Mouse (Mus musculus): ENCODE data around the gene Mthfd1.
A peak's percentile ranks its signal among the peaks of the same experiment; 100 is the strongest.
"Not testable (repeated sequence)": the region's sequence is repeated elsewhere in the genome, so short reads cannot be mapped to it uniquely, and the experiment has no call there.

Mthfd1 gene

DNA sequence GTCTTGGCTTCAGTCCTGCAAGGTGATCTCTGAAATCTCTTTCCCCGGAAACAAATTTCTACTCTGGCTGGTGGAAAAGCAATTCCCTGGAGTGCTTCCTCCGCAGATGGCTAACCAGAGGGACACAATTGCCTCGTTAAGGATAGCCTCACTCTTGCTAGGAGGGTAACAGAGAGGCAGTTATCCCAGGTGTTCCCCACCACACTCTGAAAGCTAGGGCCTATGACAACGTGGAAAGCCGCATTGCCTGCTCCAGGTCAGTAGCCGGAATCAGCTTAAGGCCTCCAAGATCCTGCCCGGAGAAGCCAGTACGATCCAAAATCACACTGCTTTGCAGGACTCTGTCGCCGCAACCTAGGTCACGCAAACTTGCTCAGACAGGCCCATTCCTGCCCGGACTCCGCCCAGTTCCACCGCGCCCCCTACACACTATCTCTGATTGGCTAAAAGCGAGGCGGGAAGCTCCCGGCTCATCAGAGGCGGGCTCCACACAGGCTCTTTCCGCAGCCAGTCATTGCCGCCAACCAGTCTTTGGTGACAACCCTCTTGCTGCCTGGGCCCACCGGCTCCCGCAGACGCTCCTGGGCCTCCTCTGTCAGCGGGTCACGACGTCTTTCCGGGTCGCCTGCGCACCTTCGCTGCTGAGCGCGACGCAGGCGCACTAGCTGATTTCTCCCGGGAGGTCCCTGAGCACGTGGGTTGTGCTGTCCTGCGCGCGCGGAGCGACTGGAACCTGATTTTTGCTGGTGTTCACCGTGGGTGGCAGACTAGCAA lies at the start of gene Mthfd1:
Gene Mthfd1, plus strand, starts transcription at position 574 of the 774 bp plus-strand sequence.
- DNase-seq, result peak; percentile 99

DNA sequence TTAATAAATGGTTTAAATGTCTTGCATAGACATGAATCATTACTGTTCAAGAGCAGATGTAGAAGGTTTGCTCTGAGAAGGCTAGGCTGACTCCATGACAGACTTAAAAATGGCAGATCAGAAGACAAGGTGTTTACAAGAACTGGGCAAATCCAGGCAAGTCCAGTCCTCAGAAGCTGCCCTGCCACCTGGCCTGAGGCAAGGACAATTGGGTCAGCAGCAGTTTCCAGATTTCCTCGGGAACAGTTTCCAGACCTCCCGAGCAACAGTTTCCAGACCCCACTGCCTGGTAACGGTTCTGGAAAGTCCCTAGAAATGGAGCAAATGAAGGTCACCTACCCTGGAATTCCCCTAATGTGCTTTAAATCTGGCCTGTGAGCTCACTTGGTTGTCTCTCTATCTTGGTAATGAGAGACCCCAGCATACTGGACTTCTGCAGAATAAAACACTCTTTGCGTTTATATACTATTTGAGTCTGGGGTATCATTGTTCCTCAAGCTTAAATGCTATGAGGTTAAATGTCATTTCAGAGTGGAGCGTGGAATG lies 45.6 kb upstream of the Mthfd1 start:
- DNase-seq, result no peak

DNA sequence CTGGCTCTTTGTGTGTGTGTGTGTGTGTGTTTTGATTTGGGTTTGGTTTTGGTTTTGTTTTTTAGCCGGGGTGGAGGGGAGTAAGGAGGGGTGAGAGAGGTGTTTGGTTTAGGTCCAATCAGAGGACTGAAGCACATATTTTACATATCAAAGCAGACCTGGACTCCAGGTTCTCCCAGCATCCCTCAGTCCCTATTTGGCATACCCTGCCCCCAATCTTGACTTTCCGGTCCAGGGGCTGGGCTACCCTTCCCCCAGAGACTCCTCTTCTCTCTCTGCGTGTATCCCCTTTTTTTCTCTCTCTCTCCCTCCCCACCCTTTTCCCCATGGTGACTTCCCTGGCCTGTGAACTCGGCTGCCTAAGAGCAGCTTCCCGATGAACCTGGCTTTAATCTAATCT lies 40.0 kb upstream of the Mthfd1 start:
- DNase-seq, result no peak

DNA sequence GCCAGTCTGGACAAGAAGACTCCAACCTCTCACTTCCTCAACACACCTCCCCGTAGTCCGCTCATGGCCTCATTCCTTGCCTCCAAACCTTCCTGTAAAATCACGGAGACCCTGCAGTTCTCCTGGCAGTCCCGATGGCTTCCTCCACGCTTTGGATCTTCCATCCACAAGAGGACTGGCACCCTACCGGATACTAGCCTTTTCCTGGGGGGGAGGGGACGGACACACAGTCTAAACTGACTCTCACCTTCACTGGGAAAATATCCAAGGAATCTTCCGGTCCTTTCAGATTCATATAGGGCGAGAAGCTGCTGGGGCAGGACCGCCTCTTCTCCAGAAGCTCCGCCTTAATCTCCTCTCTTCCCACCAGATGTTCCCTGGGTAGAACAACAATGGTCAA lies 38.4 kb upstream of the Mthfd1 start:
- no peak for DNase-seq

DNA sequence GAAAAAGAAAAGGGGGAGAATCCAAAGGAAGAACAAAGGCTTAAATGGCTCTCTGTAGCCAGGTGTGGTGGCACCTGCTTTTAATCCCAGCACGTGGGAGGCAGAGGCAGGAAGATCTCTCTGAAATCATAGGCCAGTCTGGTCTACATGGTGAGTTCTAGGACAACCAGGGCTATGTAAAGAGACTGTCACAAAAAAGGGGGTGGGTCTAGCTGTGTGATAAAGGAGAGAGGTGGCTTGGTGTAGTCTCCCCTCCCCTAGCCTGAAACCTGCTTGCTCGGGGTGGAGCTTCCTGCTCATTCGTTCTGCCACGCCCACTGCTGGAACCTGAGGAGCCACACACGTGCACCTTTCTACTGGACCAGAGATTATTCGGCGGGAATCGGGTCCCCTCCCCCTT lies 33.0 kb upstream of the Mthfd1 start:
- not testable (repeated sequence) for DNase-seq

DNA sequence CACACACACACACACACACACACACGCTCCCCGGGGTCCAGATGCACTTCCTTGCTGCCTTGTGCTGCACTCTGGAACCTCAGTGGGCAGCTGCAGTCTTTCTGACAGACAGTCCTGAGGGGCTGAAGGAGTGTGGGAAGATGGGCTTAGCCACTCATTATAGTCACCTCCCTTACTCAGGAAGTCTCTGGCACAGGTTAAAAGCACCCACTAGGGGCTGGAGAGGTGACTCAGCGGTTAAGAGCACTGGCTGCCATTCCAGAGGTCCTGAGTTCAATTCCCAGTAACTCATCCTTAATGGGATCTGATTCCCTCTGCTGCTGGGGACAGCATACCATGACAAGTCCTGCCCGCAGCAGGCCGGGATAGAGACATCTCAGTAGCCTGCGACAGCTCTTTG lies 24.5 kb upstream of the Mthfd1 start:
- no peak for DNase-seq

DNA sequence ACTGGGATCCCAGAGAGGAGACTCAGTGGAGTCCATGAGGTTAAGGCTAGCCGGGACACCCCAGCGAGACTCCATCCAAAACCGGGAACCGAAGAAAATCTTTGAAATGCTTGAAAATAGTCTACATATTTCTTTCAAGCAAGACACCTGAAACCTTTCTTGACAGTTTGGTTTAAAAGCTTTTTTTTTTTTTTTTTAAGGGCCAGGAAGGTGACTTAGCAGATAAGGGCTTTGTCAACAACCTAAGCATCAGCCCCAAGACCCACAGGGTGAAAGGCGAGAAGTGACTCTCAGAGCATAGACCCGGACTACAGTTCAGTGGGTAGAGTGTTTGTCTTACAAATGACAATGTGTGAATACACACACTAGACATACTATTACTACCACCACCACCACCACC lies 19.8 kb upstream of the Mthfd1 start:
- no peak for DNase-seq

DNA sequence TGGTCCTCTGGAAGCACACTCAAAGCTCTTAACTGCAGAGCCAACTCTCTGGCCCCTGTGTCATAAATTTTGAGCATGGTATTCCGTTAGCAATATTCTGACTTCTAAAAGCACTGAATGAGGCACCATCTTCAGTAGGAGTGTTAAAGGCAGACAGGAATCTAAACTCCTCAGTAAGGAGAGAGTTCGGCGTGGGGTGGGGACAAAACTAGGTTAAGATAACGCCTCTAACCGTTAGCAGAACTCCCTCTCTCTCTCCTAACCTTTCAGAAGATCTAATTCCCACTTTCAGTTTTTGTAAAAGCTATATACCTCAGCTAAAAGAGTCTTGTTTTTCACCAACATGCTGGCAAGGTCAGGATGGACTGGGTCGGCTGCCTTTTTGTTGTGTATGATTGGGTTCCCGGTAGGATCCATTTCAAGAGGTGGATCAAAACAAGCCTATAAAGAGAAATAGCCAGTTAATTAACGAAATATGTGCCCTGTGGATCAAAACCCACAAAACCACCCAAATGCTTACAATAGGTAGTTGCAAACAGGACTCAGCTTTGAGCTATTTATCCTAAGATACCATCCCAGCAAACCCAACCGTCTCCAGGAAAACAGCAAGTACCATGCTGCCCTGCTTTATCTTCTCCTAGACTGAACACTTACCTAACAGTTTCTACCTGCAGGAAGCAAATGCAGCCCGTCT lies 15.8 kb upstream of the Mthfd1 start:
- DNase-seq, result no peak

DNA sequence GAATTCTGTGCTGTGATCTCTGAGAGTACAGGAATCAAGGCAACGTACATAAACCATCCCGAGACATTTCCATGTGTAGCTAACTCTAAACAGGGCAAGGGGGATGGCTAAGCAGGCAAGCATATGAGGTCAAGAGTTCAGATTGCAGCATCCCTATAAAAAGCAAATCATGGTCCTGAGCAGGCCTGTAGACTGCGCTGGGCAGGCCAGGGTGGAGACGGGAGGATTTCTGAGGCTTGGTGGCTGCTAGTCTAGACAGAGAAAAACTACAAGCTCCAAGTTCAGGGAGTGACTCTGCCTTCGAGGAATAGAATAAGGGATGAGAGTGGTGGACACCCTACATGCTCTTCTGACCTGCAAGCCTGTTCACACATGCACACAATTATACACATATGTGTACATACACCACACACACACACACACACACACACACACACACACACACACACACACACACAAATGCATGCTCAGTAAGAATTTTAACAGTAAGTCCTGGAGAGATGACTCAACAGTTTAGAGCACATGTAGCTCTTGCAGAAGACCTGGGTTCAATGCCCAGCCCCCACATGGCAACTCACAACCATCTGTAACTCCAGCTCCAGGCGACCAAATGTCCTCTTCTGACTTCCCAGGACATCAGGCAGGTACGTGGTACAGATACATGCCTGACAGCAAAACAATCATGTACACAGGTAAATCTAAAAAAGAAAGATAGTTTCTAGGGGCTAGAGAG lies 15.1 kb upstream of the Mthfd1 start:
- DNase-seq, result no peak

DNA sequence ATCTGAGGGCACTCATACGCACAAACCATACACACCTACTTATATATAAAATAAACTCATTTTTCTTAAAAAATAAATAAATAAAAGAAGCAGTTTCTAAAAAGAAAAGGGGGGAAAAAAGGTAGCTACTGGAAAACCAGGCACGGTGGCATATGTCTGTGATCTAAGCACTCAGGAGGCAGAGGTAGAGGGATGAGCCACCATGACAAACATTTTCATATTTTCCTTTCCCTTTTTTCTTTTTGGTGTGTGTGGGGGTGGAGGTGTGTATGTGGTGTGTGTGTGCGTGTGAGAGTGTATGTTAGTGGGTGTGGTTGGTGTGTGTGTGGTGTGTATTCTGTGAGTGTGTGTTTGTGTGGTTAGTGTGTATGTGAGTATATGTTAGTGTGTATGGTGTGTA lies 14.4 kb upstream of the Mthfd1 start:
- no peak for DNase-seq

DNA sequence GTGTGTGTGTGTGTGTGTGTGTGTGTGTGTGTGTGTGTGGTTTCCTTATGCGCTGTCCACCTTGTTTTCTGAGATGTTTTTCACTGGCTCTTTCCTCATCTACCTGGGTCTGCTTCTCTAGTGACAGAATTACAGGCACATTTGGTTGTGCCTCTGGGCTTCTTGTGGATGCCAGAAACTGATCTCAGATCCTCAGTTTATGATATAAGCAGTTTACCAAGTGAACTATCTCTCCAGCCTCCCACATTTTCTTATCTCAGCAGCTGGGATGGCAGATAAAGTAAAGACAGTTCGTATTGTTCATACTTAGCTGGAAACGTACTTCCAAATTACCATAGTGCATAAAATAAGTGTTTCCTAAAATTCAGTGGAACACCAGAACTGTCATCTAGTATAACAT lies 14.0 kb upstream of the Mthfd1 start:
- DNase-seq, result no peak

DNA sequence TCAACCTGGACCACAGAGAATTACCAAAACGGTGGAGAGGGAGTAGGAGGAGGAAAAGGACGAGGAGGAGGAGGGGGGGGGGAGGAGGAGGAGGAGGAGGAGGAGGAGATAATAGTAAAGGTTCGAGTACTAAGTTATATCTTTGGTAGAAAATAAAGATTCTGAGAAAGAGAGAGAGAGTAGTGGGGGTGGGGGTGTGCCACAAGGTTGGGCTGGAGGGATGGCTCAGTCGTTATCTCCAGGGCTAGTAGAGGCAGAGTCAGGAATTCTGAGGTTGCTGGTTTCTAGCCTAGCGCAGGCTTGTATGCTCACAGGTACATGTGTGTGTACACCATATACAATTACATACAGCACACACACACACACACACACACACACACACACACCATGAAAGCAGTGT lies 13.3 kb upstream of the Mthfd1 start:
- no peak for DNase-seq

DNA sequence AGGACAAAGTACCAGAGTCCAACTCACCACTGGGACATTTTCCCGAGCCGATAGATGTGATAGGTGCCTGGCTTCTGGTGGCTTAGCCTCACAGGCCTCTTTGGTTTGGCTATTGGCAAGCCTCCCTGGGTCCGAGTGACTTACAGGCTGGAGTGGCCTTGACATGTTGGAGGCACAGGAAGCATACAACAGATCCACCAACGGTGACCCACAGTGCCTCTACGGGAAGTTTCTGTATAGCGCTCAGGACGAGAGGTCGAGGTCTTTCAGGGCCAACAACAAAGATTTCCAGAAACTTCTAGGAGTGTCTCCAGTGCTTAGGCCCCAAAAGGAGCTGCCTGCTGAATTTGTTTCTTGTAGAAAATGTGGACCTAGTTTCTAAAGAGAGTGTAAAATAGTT lies 10.1 kb upstream of the Mthfd1 start:
- DNase-seq, result no peak

DNA sequence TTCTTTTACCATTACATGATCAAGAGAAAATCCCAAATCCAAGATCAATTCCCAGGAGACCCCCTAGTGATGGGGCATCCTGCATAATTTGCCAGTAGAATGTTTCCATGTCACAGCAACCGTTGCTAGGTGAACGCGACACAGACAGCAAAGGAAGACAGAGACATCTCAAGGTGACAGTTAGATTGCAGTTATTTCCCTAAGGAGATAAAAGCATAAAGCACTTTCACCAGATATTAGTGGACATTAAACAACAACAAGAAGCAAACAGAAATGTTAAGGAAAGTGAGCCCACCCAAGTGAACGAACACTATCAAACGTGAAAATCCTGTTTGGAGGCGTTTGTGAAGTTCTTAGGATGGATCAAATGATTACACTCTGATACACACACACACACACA lies 8.5 kb upstream of the Mthfd1 start, which contains the start of gene Tex21:
Gene Tex21, minus strand, starts transcription at position 101 of the 400 bp plus-strand sequence.
- no peak for DNase-seq

DNA sequence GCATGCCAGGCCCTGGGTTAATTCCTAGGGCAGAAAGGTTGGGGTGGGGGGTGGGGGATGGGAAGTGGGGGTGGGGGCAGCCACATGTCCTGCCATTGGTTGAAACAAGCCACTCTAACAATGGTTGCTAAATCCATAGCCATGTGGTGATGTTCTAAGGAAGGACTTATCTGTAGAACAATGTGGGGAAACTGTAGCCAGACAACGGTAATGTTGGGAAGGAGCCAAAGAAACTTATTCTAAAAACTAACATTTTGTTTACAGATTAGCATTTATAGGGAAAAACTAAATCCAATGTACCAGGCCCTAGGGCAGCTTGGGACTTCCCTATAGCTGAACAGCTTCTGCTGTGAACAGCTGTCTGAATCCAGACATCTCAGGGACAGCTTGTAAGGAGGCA lies 2.0 kb upstream of the Mthfd1 start:
- no peak for DNase-seq

DNA sequence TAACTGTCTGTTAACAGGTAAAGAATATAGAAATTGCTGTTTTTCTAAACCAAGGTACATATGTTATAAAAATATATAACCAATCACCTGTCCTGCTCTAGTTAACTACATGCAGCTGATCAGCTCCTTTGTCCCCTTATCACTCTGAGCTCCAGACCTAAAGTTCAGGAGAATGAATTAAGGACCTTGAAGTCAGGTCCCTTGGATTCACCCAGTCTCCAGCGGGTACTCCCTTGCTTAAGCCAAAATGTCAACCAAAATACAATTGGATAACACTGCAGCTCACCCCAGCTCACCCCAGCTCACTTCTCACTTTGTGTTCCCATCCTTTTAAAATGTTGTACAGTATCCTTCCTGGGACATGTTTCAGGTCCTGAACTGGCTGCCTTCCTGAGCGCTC lies 1.5 kb upstream of the Mthfd1 start:
- DNase-seq, result no peak

DNA sequence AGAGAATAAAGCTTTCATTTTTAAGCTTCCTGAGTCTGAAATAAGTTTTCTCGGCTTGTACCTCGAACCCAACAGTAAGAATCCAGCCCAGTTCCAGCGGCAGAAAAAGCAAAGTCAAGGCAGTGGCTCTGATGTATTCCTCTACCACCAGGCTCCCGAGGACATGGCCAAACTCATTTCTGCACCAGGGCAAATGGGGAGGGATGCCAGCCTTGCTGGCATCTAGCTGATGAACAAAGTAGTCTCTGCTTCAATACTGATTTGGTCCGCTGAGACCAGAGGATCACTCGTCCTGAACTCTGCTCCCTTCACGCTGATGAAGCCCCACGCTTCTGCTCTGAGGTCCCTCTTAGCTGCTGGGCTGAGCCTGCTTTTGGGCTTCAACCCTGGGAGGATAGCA lies 1.1 kb upstream of the Mthfd1 start:
- DNase-seq, result no peak

DNA sequence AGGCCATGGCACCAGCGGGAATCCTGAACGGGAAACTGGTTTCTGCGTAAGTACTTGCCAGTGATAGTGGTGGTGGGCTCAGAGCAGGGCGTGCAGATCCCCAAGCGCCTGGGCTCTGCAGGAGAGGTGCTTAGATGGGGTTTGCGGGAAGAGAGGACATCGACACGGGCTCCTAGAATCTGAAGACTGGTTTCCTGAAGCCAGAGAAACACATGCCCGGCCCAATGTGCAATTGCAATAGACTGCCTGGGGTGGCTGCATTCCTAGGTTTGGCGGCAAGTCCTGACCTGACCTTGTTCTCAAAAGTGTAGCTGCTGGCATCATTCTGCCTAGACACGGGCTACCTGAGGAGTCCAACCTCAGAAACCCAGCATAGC lies 389 bp downstream of the Mthfd1 start:
- no peak for DNase-seq

DNA sequence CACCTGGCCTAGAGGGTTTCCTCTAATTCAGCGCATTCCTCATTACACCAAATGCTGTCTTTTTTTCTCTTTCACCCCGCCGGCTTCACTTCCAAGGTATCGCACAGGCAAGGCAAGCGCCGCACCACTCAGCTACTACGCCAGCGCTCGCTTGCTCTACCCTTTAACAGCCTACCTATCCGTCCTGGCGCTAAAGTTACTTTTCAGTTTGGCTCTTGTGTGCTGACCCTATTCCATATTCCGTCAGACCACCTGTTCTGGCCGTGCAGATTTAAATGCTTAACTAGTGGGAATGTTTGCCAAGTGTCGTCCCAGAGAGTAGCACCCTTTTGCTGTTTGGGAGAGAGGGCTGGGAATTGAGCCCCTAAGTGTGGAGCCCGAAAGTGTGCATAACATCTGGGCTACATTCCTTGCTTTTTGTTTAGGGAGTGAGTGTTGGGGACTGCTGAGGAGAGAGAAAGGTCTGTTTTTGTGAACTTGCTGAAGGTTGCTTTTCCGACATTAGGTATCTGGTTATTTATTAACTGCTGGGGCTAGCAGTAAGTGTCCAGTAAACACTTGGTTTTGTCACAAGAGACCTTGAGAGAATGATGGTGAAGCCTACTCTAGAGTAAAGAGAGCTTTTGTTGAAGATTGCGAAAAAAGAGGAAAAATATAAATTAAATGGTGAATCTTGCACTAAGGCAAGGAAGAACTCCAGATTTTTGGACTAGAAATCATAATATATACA lies 1.2 kb downstream of the Mthfd1 start:
- no peak for DNase-seq

DNA sequence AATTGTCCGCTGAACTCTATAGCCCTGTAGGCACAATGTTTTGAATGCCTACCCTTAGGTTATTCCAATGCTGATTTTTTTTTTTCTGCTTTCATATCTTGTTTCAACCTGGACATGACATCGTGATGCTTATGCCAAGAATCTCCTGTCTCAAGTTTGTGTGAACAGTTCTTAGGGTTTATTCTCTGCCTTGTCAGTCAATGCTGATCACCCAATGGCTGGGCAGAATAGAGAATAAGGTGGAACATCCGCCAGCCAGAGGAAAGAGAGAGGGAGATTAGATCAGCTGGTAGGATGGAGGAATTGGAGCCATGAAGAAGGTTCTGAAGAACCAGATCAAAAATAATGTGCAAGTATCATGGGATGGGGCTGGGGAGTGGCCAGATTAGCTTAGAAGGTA lies 5.6 kb downstream of the Mthfd1 start:
- DNase-seq, result no peak

DNA sequence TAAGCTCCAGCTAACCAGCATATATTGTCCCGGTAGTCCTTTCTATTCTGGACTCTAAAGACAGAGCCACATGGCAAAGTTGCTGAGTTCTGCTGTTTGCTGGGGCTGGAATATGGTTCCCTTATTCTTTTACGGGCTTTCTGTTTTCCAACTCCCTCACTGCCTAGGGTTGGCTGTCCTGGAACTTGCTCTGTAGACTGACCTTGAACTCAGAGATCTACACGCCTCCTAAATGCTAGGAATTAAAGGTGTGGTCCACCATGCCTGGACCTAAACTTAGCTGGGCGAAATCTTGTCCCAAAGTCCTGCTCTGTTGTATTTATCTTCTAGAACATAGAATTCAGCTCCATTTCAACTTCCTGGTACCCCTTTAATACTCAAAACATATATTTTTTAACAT lies 6.5 kb downstream of the Mthfd1 start:
- DNase-seq, result no peak

DNA sequence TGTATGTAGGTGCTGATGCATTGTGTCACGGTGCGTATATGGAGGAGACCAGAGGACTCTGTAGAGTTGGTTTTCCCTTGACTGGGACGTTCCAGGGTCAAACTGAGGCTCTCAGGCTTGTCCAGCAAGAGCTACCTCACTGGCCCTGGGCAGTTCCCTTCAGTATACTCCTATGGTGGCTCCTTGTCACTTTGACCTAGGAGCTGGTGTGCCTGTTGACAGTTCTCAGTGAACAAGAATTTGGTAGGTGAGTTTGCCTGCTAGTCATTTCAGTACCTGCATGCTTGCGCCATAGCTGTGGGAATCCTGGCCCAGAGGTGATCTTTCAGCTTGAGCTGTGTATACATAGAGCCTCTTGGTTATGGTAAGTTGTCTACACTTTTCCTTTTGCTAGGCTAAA lies 7.8 kb downstream of the Mthfd1 start:
- DNase-seq, result no peak

DNA sequence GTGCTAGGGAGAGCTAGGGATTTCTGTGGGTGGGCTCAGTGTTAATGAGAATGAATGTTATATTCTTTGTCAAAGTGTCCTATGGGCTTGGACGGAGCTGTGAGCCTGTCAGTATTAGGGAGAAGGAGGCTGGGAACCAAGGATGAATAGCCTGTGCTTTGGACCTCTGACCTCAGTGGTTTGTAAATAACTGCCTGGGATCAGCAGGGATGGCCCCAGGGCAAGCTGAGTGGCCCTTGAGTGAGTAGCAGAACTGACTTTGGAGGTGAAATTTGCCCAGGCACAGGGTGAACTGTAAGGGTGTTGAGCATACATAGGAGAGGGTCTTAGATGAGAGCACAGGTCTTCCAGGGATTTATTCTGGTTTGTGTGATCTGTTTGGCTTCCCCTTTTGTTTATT lies 8.8 kb downstream of the Mthfd1 start:
- no peak for DNase-seq
